Mouse (Mus musculus) limb, embryonic 14.5 days (tissue): ENCODE data around the gene Usp53. TPM values are rescaled to one million over a fixed set of nuclear protein-coding genes. Genes with fewer than 3 reads are reported as not detected.

Experiments used
- ATAC-seq: fragments of 200-750 bp; cut with Nextera tagmentation; 2 replicates; pipeline ENCODE4 v1.8.0; 2017; ENCODE audit warnings: low read depth, moderate number of reproducible peaks, moderate TSS enrichment; ENCODE audit not compliant: low FRiP score
- DNase-seq: peaks from one replicate; pipeline ENCODE4 v3.0.0-alpha.2; 2015; ENCODE audit warnings: low spot score
- H3K27ac ChIP-seq: fragments of 300-500 bp; sonication (generic); replicated peaks from 2 replicates; pipeline ENCODE4 v1.5.1; 2014; ENCODE audit warnings: low read depth, mild to moderate bottlenecking, low read length, moderate library complexity, mixed read lengths
- H3K27me3 ChIP-seq: fragments of 300-500 bp; sonication (generic); 2 replicates; pipeline ENCODE4 v1.6.1; 2014; ENCODE audit warnings: low read length, mixed read lengths; ENCODE audit not compliant: control insufficient read depth, insufficient read depth
- H3K36me3 ChIP-seq: fragments of 300-500 bp; sonication (generic); 2 replicates; pipeline ENCODE4 v1.6.1; 2014; ENCODE audit warnings: mild to moderate bottlenecking, low read length, moderate library complexity, mixed read lengths; ENCODE audit not compliant: control insufficient read depth, insufficient read depth
- H3K4me1 ChIP-seq: fragments of 300-500 bp; sonication (generic); 2 replicates; pipeline ENCODE4 v1.6.1; 2014; ENCODE audit warnings: antibody characterized with exemption, low read length, mixed read lengths; ENCODE audit not compliant: control insufficient read depth, insufficient read depth
- H3K4me2 ChIP-seq: fragments of 300-500 bp; sonication (generic); replicated peaks from 2 replicates; pipeline ENCODE4 v1.6.1; 2014; ENCODE audit warnings: low read depth, mild to moderate bottlenecking, low read length, moderate library complexity; ENCODE audit not compliant: severe bottlenecking
- H3K4me3 ChIP-seq: fragments of 300-500 bp; sonication (generic); replicated peaks from 2 replicates; pipeline ENCODE4 v1.5.1; 2014; ENCODE audit warnings: low read length
- H3K9ac ChIP-seq: fragments of 300-500 bp; sonication (generic); 2 replicates; pipeline ENCODE4 v1.6.1; 2014; ENCODE audit warnings: mild to moderate bottlenecking, low read depth, low read length, moderate library complexity; ENCODE audit not compliant: severe bottlenecking
- H3K9me3 ChIP-seq: fragments of 300-500 bp; sonication (generic); 2 replicates; pipeline ENCODE4 v1.6.1; 2016; ENCODE audit warnings: low read length; ENCODE audit not compliant: control insufficient read depth
- POLR2A ChIP-seq: fragments of 200-500 bp; IDR thresholded peaks from 2 replicates; pipeline ENCODE4 v1.8.0; 2012; ENCODE audit warnings: inconsistent platforms, mild to moderate bottlenecking, moderate library complexity, borderline replicate concordance; ENCODE audit not compliant: insufficient read depth, insufficient read length; ENCODE audit errors: extremely low read depth
- WGBS: fragments of 180-500 bp; shearing (Covaris S2); extraction: QIAGEN DNeasy Blood & Tissue Kit; methylation state at CpG from one replicate; pipeline ENCODE4 v1.1.7; 2014; 5-methylcytosine and 5-hydroxymethylcytosine counted together
- polyA plus RNA-seq, 2 experiments: library from polyadenylated mRNA; depleted of rRNA in 1 of 2; stranded (reverse) in 1 of 2; unstranded in 1 of 2; fragments of >200 nt; fragmentation: Nextera tagmentation in 1 of 2; extraction: Ambion mirVana in 1 of 2; gene quantifications; 2 replicates each; pipeline versions ENCODE4 v1.2.1 to v1.2.3; 2012 to 2014

Usp53 gene
- polyA plus RNA-seq, 2 experiments = 2.8 to 8.1 TPM

GRCm38 (mm10) chr3:122919260-122919659 lies 65.0 kb downstream of the Usp53 start, which contains the start of gene Gm10959:
TSS of gene Gm10959 (minus strand) at chr3:122919360.
- no peak for DNase-seq
- Histone ChIP-seq H3K27ac (no peak within 1 kb of the TSS), H3K36me3 (no peaks in the 10 kb centered on the region), H3K9me3 (no peaks in the 10 kb centered on the region), H3K4me3 (no peak within 1 kb of the TSS), H3K4me1 (no peaks in the 10 kb centered on the region; the same call in 1 of the 2 replicates), H3K4me2 (no peak within 1 kb of the TSS), H3K9ac (no peak within 1 kb of the TSS), H3K27me3 (no peaks in the 10 kb centered on the region)
- 85% methylated on average over 8 of the region's 8 CpGs for WGBS
- TF ChIP-seq POLR2A = no peak
- ATAC-seq = no peak

GRCm38 (mm10) chr3:122918672-122919071 lies 65.6 kb downstream of the Usp53 start:
- no peak for TF ChIP-seq POLR2A
- WGBS = 76% methylated on average over 2 of the region's 2 CpGs

GRCm38 (mm10) chr3:122916191-122916680 lies 68.1 kb downstream of the Usp53 start:
- ATAC-seq (no peak), DNase-seq (no peak)
- Histone ChIP-seq H3K27me3 (no peaks in the 10 kb centered on the region), H3K4me2 (no peak overlapping the region), H3K27ac (no peak overlapping the region), H3K36me3 (no peaks in the 10 kb centered on the region), H3K9ac (no peak overlapping the region), H3K4me1 (no peaks in the 10 kb centered on the region), H3K9me3 (no peaks in the 10 kb centered on the region), H3K4me3 (no peak overlapping the region)
- 72% methylated on average over 6 of the region's 6 CpGs for WGBS
- TF ChIP-seq POLR2A = no peak

More at GRCm38 (mm10) chr3:122918672-122919071, 65.6 kb downstream of the Usp53 start:
- H3K4me2 ChIP-seq = no peak overlapping the region
- no peak for DNase-seq
- H3K4me1 ChIP-seq = no peaks in the 10 kb centered on the region; the same call in 1 of the 2 replicates
- no peaks in the 10 kb centered on the region for H3K27me3 ChIP-seq
- H3K9me3 ChIP-seq = no peaks in the 10 kb centered on the region
- no peak overlapping the region for H3K4me3 ChIP-seq
- no peak for ATAC-seq
- H3K36me3 ChIP-seq = no peaks in the 10 kb centered on the region
- no peak overlapping the region for H3K27ac ChIP-seq
- H3K9ac ChIP-seq = no peak overlapping the region

GRCm38 (mm10) chr3:122915493-122915892 lies 68.8 kb downstream of the Usp53 start:
- Histone ChIP-seq H3K4me1 (no peaks in the 10 kb centered on the region), H3K4me2 (no peak overlapping the region), H3K27ac (no peak overlapping the region), H3K27me3 (no peaks in the 10 kb centered on the region), H3K9me3 (no peaks in the 10 kb centered on the region), H3K9ac (no peak overlapping the region), H3K36me3 (no peaks in the 10 kb centered on the region), H3K4me3 (no peak overlapping the region)
- 86% methylated on average over 5 of the region's 5 CpGs for WGBS
- no peak for DNase-seq
- ATAC-seq = no peak
- no peak for TF ChIP-seq POLR2A

- H3K27ac ChIP-seq = no peak overlapping the region
- no peak for DNase-seq
- no peak for TF ChIP-seq POLR2A
- H3K27me3 ChIP-seq = no peaks in the 10 kb centered on the region
- H3K4me1 ChIP-seq = no peaks in the 10 kb centered on the region
- no peaks in the 10 kb centered on the region for H3K36me3 ChIP-seq
- no peak overlapping the region for H3K4me3 ChIP-seq
- 88% methylated on average over 2 of the region's 2 CpGs for WGBS
- no peaks in the 10 kb centered on the region for H3K9me3 ChIP-seq
- H3K9ac ChIP-seq = no peak overlapping the region
- H3K4me2 ChIP-seq = no peak overlapping the region
- ATAC-seq = no peak
Observed at GRCm38 (mm10) chr3:122907841-122908240, 76.5 kb downstream of the Usp53 start.

GRCm38 (mm10) chr3:122903746-122904433 lies 80.4 kb downstream of the Usp53 start:
- TF ChIP-seq POLR2A = no peak
- Histone ChIP-seq H3K9me3 (no peaks in the 10 kb centered on the region), H3K4me1 (no peaks in the 10 kb centered on the region), H3K4me3 (no peak overlapping the region), H3K27ac (no peak overlapping the region), H3K9ac (no peak overlapping the region), H3K4me2 (no peak overlapping the region), H3K36me3 (no peaks in the 10 kb centered on the region), H3K27me3 (no peaks in the 10 kb centered on the region)
- DNase-seq (peak; percentile 80), ATAC-seq (no peak)
- WGBS = 46% methylated on average over 12 of the region's 12 CpGs
